23 mouse cellular contexts compared by ENCODE assay signal in the genomic region with DNA sequence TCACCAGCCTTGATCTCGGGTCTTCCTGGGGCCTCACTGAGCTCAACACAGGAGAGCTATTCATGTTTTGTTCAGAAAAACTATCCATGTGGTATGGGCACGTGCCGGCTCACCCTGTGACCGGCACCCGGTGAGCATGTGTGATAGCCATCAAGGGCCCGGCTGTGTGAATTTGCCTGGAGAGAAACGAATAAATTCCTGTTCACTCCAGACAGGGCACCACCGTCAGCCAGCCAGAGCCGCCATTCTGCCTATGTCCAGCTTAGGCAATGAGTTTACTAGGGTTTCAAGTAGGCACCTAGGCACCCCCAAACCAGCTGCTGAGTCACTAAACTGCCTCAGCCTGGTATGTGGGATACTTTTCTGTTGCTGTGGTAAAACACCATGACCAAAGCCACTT. TPM values are rescaled to one million over a fixed set of nuclear protein-coding genes. Genes with fewer than 3 reads are reported as not detected.
A peak's percentile ranks its signal among the peaks of the same experiment; 100 is the strongest.
DNase-seq lines count a peak whose midpoint lies in the region; TF ChIP-seq lines count a peak whose summit lies in the region.
"Had no signal": no experiment of that assay in that cellular context is flagged by ENCODE, and none has a peak within 500 bp of the region (broad histone marks: within the 10 kb centered on the region; RNA-seq: fewer than 3 reads in every experiment).

No protein-coding gene starts in this region.

- 68% methylated on average over 9 of the region's 9 CpGs for WGBS in kidney, adult 2 months

- H3K27me3 ChIP-seq in kidney, adult 2 months (replicated peaks; ENCODE audit: control insufficient read depth, insufficient read depth, low read length): no peaks in the 10 kb centered on the region
- H3K27me3 ChIP-seq: embryonic facial prominence, embryonic 15.5 days; forebrain, embryonic 15.5 days; intestine, embryonic 15.5 days; limb, embryonic 12.5 days had no signal

- no peak for TF ChIP-seq CTCF in kidney, adult 2 months (conservative IDR thresholded peaks at IDR 0.05; ENCODE audit: insufficient read depth, insufficient read length, low read depth, low read length)

- peak; percentile 29 for DNase-seq in urinary bladder, postnatal 14 days (ENCODE audit: low spot score)
- DNase-seq in urinary bladder, postnatal 36 days (ENCODE audit: low spot score in 2 of 2): no peak
- DNase-seq in kidney, adult 2 months: peak; percentile 68
- peak; percentile 52 for DNase-seq in kidney, postnatal 10 days
- no peak for DNase-seq in ovary, postnatal 10 days (ENCODE audit: low spot score)
- DNase-seq in frontal cortex, postnatal 25 days (ENCODE audit: low spot score in 2 of 2): no peak
- DNase-seq in adrenal gland, postnatal 4 days (ENCODE audit: low spot score in 2 of 2): no peak
- DNase-seq: adrenal gland, postnatal 10 days; cerebellum, adult 8-10 months; cerebellum, postnatal 36 days; gastrocnemius, postnatal 25 days; heart, postnatal 36 days; liver, postnatal 0 days; midbrain, embryonic 14.5 days; right cerebral cortex, postnatal 25 days; spleen, adult 18-20 months had no signal

- H3K4me1 ChIP-seq in kidney, adult 2 months (ENCODE audit: control insufficient read depth, insufficient read depth, low read length): peaks cover 3% of the 10 kb centered on the region; the same call in 1 of the 2 replicates

- TF ChIP-seq POLR2A in kidney, adult 2 months (IDR thresholded peaks at IDR 0.05; ENCODE audit: low read depth, low read length): no peak

- H3K4me3 ChIP-seq in kidney, adult 2 months (ENCODE audit: insufficient read depth, low read depth, low read length): no peak overlapping the region
- H3K4me3 ChIP-seq: embryonic facial prominence, embryonic 15.5 days; forebrain, embryonic 15.5 days; heart, embryonic 15.5 days; intestine, embryonic 15.5 days; limb, embryonic 12.5 days; neural tube, embryonic 12.5 days had no signal

- H3K36me3 ChIP-seq in kidney, adult 2 months (ENCODE audit: control insufficient read depth, insufficient read depth, low read length): no peaks in the 10 kb centered on the region
- H3K36me3 ChIP-seq: embryonic facial prominence, embryonic 15.5 days; forebrain, embryonic 15.5 days; heart, embryonic 15.5 days; intestine, embryonic 15.5 days; limb, embryonic 12.5 days; neural tube, embryonic 12.5 days had no signal

- peak overlapping the region; percentile 60; the same call in 1 of the 2 replicates for H3K27ac ChIP-seq in kidney, adult 2 months (ENCODE audit: insufficient read depth, low read depth, low read length)
- H3K27ac ChIP-seq: embryonic facial prominence, embryonic 15.5 days; forebrain, embryonic 15.5 days; heart, embryonic 15.5 days; hindbrain, embryonic 14.5 days; intestine, embryonic 15.5 days; limb, embryonic 12.5 days; neural tube, embryonic 12.5 days had no signal

RNA-seq across cellular contexts. Expression of a gene that starts 32.5 kb away (rescaled TPM):
- 41.0 and 44.4 TPM in 2 replicates for polyA plus RNA-seq in kidney, adult 2 months (2012; rRNA removed)
- 1 to 10 TPM; 2.7 to 9.6 TPM for total RNA-seq in adrenal gland, postnatal 4 days (2021)

Comparison
In these comparisons a context has a peak if more than half of its experiments do, and no peak if none do; other contexts are left out.
1. DNase-seq: peak in urinary bladder, postnatal 14 days (single experiment), kidney, adult 2 months (single experiment) and kidney, postnatal 10 days (single experiment); none in urinary bladder, postnatal 36 days (0 of 2), ovary, postnatal 10 days (single experiment), frontal cortex, postnatal 25 days (0 of 2) and adrenal gland, postnatal 4 days (0 of 2).